8 mouse cellular contexts compared by ENCODE assay signal in the genomic region with DNA sequence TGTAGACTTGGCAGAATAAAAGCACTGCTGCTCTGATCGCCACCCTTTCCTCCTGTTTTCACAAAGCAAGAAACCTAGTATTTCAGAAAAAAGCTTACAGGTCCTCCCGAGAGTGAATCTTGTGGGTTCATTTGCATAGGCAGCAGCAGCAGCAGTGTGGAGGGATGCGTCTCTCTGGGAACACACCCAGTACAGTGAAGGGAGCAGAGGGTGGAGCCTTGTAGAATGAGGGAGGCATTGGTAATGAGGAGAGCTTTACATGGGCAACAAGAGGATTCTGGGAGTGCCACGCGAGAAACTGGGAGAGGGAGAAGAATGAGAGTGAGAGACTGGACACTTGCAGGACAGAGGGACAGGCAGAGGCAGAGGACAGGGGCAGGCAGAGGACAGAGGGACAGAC. TPM values are rescaled to one million over a fixed set of nuclear protein-coding genes. Genes with fewer than 3 reads are reported as not detected.
DNase-seq lines count a peak whose midpoint lies in the region; ATAC-seq and TF ChIP-seq lines count a peak whose summit lies in the region.
"Had no signal": no experiment of that assay in that cellular context is flagged by ENCODE, and none has a peak within 500 bp of the region (broad histone marks: within the 10 kb centered on the region; RNA-seq: fewer than 3 reads in every experiment).

No protein-coding gene starts in this region.

- peak; percentile 21 to 39 for DNase-seq in lung, adult 18-20 months
- no peak for DNase-seq in lung, adult 2 months
- peak; percentile 65 for DNase-seq in CH12.LX (ENCODE audit: extremely low read depth)
- DNase-seq in MEL (ENCODE audit: low read depth, low spot score) = peak; percentile 47
- DNase-seq in liver, embryonic 14.5 days (ENCODE audit: low read depth in 3 of 3, low spot score in 3 of 3) = peak; percentile 29 to 46 (median 34)
- DNase-seq in ovary, postnatal 36 days (ENCODE audit: low spot score) = no peak
- DNase-seq in thymus, postnatal 36 days = no peak
- DNase-seq: kidney, adult 11 months had no signal

- 40% methylated on average over 5 of the region's 5 CpGs for WGBS in lung, adult 2 months
- WGBS in liver, embryonic 14.5 days (ENCODE audit: insufficient replicate concordance) = 22% methylated on average over 5 of the region's 5 CpGs

- H3K4me2 ChIP-seq in CH12.LX (ENCODE audit: insufficient read depth, low read depth, poor library complexity, severe bottlenecking) = peak overlapping the region; percentile 40; the same call in 1 of the 2 replicates
- peak overlapping the region; percentile 16 for H3K4me2 ChIP-seq in liver, embryonic 14.5 days (ENCODE audit: low read depth)

- no peak for TF ChIP-seq EP300 in CH12.LX (IDR thresholded peaks at IDR 0.05; ENCODE audit: low read length)
- no peak for TF ChIP-seq EP300 in MEL (IDR thresholded peaks at IDR 0.05; ENCODE audit: low read depth in 1 of 2, low read length in 2 of 2)
- no peak for TF ChIP-seq EP300 in liver, embryonic 14.5 days (IDR thresholded peaks at IDR 0.05; ENCODE audit: low read depth)

- H3K27me3 ChIP-seq in CH12.LX (replicated peaks) = peaks cover 20% of the 10 kb centered on the region
- H3K27me3 ChIP-seq in MEL (ENCODE audit: control insufficient read depth in 1 of 2, insufficient read depth in 2 of 2, low read length in 2 of 2) = no peaks in the 10 kb centered on the region
- H3K27me3 ChIP-seq in liver, embryonic 14.5 days (ENCODE audit: control insufficient read depth, insufficient read depth, low read length) = no peaks in the 10 kb centered on the region

- in situ Hi-C loops in CH12.LX (cut with MboI; ENCODE audit: low pct_ligation_motif_present, low pct_unique_long_range_greater_than_20kb, low sequenced_read_pairs) = no loop called here

- H3K4me1 ChIP-seq in lung, adult 2 months (ENCODE audit: control insufficient read depth, insufficient read depth, low read length) = peaks cover 24% of the 10 kb centered on the region
- H3K4me1 ChIP-seq in CH12.LX (ENCODE audit: control insufficient read depth in 1 of 2, insufficient read depth in 2 of 2) = peaks cover 10 to 19% of the 10 kb centered on the region in 2 experiments
- peaks cover 3 to 6% of the 10 kb centered on the region in 2 experiments; a peak in 3 of 4 replicates for H3K4me1 ChIP-seq in MEL (ENCODE audit: control insufficient read depth in 1 of 2, insufficient read depth in 2 of 2, low read length in 2 of 2)
- H3K4me1 ChIP-seq in liver, embryonic 14.5 days (replicated peaks; ENCODE audit: control insufficient read depth in 2 of 2, insufficient read depth in 2 of 2, low read length in 1 of 2) = peaks cover 21 to 36% of the 10 kb centered on the region in 2 experiments

- dilution Hi-C loops in CH12.LX (cut with MboI; ENCODE audit: extremely low pct_ligation_motif_present, extremely low pct_unique_long_range_greater_than_20kb, low sequenced_read_pairs) = no loop called here

- TF ChIP-seq RAD21 in CH12.LX (IDR thresholded peaks at IDR 0.05; ENCODE audit: low read depth, low read length) (no peak), MEL (IDR thresholded peaks at IDR 0.05; ENCODE audit: low read depth, low read length) (no peak)

- H3K4me3 ChIP-seq in lung, adult 2 months (replicated peaks; ENCODE audit: extremely low read depth, low read depth, low read length) = no peak overlapping the region
- H3K4me3 ChIP-seq in CH12.LX (replicated peaks in 1 of 3; ENCODE audit: low read depth in 2 of 3, low read length in 2 of 3, poor library complexity in 1 of 3) = peak overlapping the region in 1 of 3 experiments; percentile 6
- no peak overlapping the region for H3K4me3 ChIP-seq in MEL (ENCODE audit: control insufficient read depth in 1 of 2, insufficient read depth in 1 of 2, low read depth in 2 of 2, low read length in 2 of 2)
- no peak overlapping the region for H3K4me3 ChIP-seq in liver, embryonic 14.5 days (ENCODE audit: insufficient read depth in 1 of 2, low read depth in 2 of 2, low read length in 2 of 2)

- H3K27ac ChIP-seq in CH12.LX (ENCODE audit: insufficient read depth, low read depth) (no peak overlapping the region), MEL (ENCODE audit: control insufficient read depth, low read depth, low read length) (no peak overlapping the region)
- H3K27ac ChIP-seq in liver, embryonic 14.5 days = no peak overlapping the region

- H3K79me2 ChIP-seq in CH12.LX (replicated peaks; ENCODE audit: control insufficient read depth, extremely low read depth, insufficient read depth, poor library complexity, severe bottlenecking) (no peaks in the 10 kb centered on the region), MEL (ENCODE audit: control insufficient read depth, insufficient read depth, low read length, poor library complexity) (peaks cover 1% of the 10 kb centered on the region; the same call in 1 of the 2 replicates)

- no peak for TF ChIP-seq POLR2A in lung, adult 2 months (IDR thresholded peaks at IDR 0.05; ENCODE audit: borderline replicate concordance, extremely low read depth, low read depth, low read length)
- no peak for TF ChIP-seq POLR2A in CH12.LX (IDR thresholded peaks at IDR 0.05; ENCODE audit: low read depth, low read length)
- no peak for TF ChIP-seq POLR2A in MEL (IDR thresholded peaks at IDR 0.05; ENCODE audit: control insufficient read depth in 1 of 2, insufficient read depth in 1 of 2, low read depth in 1 of 2, low read length in 2 of 2, poor library complexity in 1 of 2)

- TF ChIP-seq CTCF in lung, adult 2 months (IDR thresholded peaks at IDR 0.05; ENCODE audit: insufficient read depth, low read length) = no peak
- TF ChIP-seq CTCF in CH12.LX (conservative IDR thresholded peaks at IDR 0.05 in 1 of 2, IDR thresholded peaks at IDR 0.05 in 1 of 2; ENCODE audit: low read depth in 2 of 2, low read length in 2 of 2) (no peak), MEL (IDR thresholded peaks at IDR 0.05 in 2 of 3, conservative IDR thresholded peaks at IDR 0.05 in 1 of 3; ENCODE audit: control insufficient read depth in 1 of 3, insufficient read depth in 1 of 3, low read depth in 2 of 3, low read length in 3 of 3, poor library complexity in 1 of 3, severe bottlenecking in 1 of 3) (no peak)
- no peak for TF ChIP-seq CTCF in liver, embryonic 14.5 days (IDR thresholded peaks at IDR 0.05; ENCODE audit: low read depth)

- ATAC-seq in liver, embryonic 14.5 days (ENCODE audit: insufficient read depth) = no peak

- H3K36me3 ChIP-seq in CH12.LX (replicated peaks in 1 of 2; ENCODE audit: control insufficient read depth in 1 of 2, insufficient read depth in 1 of 2, low read length in 1 of 2) (no peaks in the 10 kb centered on the region), MEL (ENCODE audit: control insufficient read depth in 1 of 2, insufficient read depth in 2 of 2, low read length in 2 of 2) (peaks cover 0 to 4% of the 10 kb centered on the region in 2 experiments; a peak in 1 of 4 replicates)
- no peaks in the 10 kb centered on the region; the same call in 1 of the 2 replicates for H3K36me3 ChIP-seq in liver, embryonic 14.5 days (replicated peaks; ENCODE audit: control insufficient read depth, insufficient read depth, low read depth)

- H3K9me3 ChIP-seq in CH12.LX (replicated peaks; ENCODE audit: low read length) (peaks cover 3% of the 10 kb centered on the region), MEL (replicated peaks; ENCODE audit: insufficient read depth, low read length) (no peaks in the 10 kb centered on the region)
- no peaks in the 10 kb centered on the region for H3K9me3 ChIP-seq in liver, embryonic 14.5 days (ENCODE audit: control insufficient read depth, low read length)

- H3K9ac ChIP-seq in CH12.LX (ENCODE audit: insufficient read depth, low read depth) = no peak overlapping the region
- H3K9ac ChIP-seq in MEL (ENCODE audit: control insufficient read depth, low read depth, low read length, poor library complexity, severe bottlenecking) = no peak overlapping the region
- peak overlapping the region; percentile 35; the same call in 1 of the 2 replicates for H3K9ac ChIP-seq in liver, embryonic 14.5 days (replicated peaks)

TF ChIP-seq in CH12.LX, 34 proteins besides CTCF, POLR2A, EP300 and RAD21:
- TF ChIP-seq BHLHE40 (IDR thresholded peaks at IDR 0.05; ENCODE audit: low read depth, low read length) (peak; percentile 43; the same call in 1 of the 2 replicates), USF1 (IDR thresholded peaks at IDR 0.05; ENCODE audit: low read depth, low read length) (no peak)
TF ChIP-seq in CH12.LX: peak in this region for 1.

TF ChIP-seq in MEL, 35 proteins besides CTCF, POLR2A, EP300 and RAD21:
- no peak for TF ChIP-seq ZNF384 (IDR thresholded peaks at IDR 0.05; ENCODE audit: low read depth, low read length)
- no peak for TF ChIP-seq SIN3A (IDR thresholded peaks at IDR 0.05; ENCODE audit: low read length)
- TF ChIP-seq GABPA (IDR thresholded peaks at IDR 0.05; ENCODE audit: low read depth, low read length) = no peak
- TF ChIP-seq MEF2A (IDR thresholded peaks at IDR 0.05; ENCODE audit: extremely low read depth, insufficient replicate concordance, low read depth, low read length, poor library complexity, severe bottlenecking) = no peak
- TF ChIP-seq RCOR1 (IDR thresholded peaks at IDR 0.05; ENCODE audit: low read depth, low read length) = no peak
- no peak for TF ChIP-seq TAL1 (IDR thresholded peaks at IDR 0.05; ENCODE audit: low read length)
- TF ChIP-seq MAZ (IDR thresholded peaks at IDR 0.05; ENCODE audit: low read depth, low read length) = no peak

RNA-seq across cellular contexts. Expression of gene Dop1b, which starts 2.7 kb away (rescaled TPM):
- polyA plus RNA-seq in lung, adult 2 months (2012; rRNA removed) = 61.2 and 68.3 TPM in 2 replicates
- total RNA-seq in CH12.LX (2012; rRNA removed) (2.4 and 4.5 TPM in 2 replicates), CH12.LX (2014; rRNA removed) (0.90 and 1.5 TPM in 2 replicates), MEL (2012; rRNA removed) (5.8 TPM in 2 replicates)
- polyA plus RNA-seq in CH12.LX (2012; ENCODE audit: insufficient read length, low read depth) (1.7 and 3.1 TPM in 2 replicates), MEL (2012; ENCODE audit: insufficient read depth in 1 of 2, insufficient read length in 2 of 2, low read depth in 1 of 2, low replicate concordance in 2 of 2, missing spikeins in 1 of 2) (10 to 100 TPM in 1 of 2 experiments, not detected in 1; 11.3 TPM)
- polyA plus RNA-seq in liver, embryonic 14.5 days (2012; rRNA removed) = 11.8 and 13.4 TPM in 2 replicates
- 11.6 and 14.4 TPM in 2 replicates for polyA plus RNA-seq in liver, embryonic 14.5 days (2014; fragmentation: Nextera tagmentation; extraction: Ambion mirVana)

RNA-seq across cellular contexts. Expression of gene Cbr3, which starts 31.4 kb away (rescaled TPM):
- polyA plus RNA-seq in lung, adult 2 months (2012; rRNA removed) = 25.7 and 31.6 TPM in 2 replicates
- 10.8 and 11.1 TPM in 2 replicates for total RNA-seq in CH12.LX (2012; rRNA removed)
- 7.8 and 8.0 TPM in 2 replicates for total RNA-seq in CH12.LX (2014; rRNA removed)
- polyA plus RNA-seq in CH12.LX (2012; ENCODE audit: insufficient read length, low read depth) = 9.8 and 11.7 TPM in 2 replicates
- total RNA-seq in MEL (2012; rRNA removed) = not detected in 2 replicates
- not detected for polyA plus RNA-seq in MEL (2012; ENCODE audit: insufficient read depth in 1 of 2, insufficient read length in 2 of 2, low read depth in 1 of 2, low replicate concordance in 2 of 2, missing spikeins in 1 of 2)
- polyA plus RNA-seq in liver, embryonic 14.5 days (2012; rRNA removed) = 0.32 TPM in 2 replicates
- 0.24 and 0.28 TPM in 2 replicates for polyA plus RNA-seq in liver, embryonic 14.5 days (2014; fragmentation: Nextera tagmentation; extraction: Ambion mirVana)

Comparison
In these comparisons a context has a peak if more than half of its experiments do, and no peak if none do; other contexts are left out.
1. DNase-seq: peak in lung, adult 18-20 months (2 of 2), CH12.LX (single experiment), MEL (single experiment) and liver, embryonic 14.5 days (3 of 3); none in lung, adult 2 months (single experiment), ovary, postnatal 36 days (single experiment) and thymus, postnatal 36 days (0 of 2).